Mouse (Mus musculus) heart, postnatal 0 days (tissue): ENCODE data around the gene Ctrc.

Source experiments
- CTCF ChIP-seq: IDR thresholded peaks from 2 replicates; pipeline ENCODE4 v1.5.1; 2016; ENCODE audit warnings: antibody characterized with exemption, control low read depth, low read depth
- EP300 ChIP-seq: IDR thresholded peaks from 2 replicates; pipeline ENCODE4 v1.6.1; 2016; ENCODE audit warnings: antibody characterized with exemption, low read depth

DNA sequence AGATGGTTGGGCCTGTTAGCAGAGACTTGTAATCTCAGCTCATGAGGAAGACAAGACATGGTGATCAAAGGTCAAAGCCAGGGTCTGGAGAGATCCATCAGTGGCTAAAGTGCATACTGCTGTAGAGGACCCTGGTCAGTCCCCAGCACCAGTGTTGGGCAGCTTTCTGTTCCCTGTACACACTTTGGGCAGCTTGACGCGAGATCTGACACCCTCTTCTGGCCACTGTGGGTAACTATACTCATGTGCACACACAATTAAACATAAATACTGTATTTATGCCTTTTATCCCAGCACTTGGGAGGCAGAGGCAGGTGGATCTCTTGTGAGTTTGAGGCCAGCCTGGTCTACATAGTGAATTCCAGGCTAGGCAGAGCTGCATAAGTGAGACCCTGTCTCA, 35.2 kb downstream of the Ctrc start:
- no peak for TF ChIP-seq CTCF
- TF ChIP-seq EP300: no peak
